Mouse (Mus musculus) fat pad, adult 2 months (tissue): ENCODE measurements around the gene Ice2.
A peak's percentile ranks its signal among the peaks of the same experiment; 100 is the strongest.

Experiments
- DNase-seq: peaks from one replicate; pipeline ENCODE4 v3.0.0-alpha.2; 2011; ENCODE audit warnings: low read depth, low spot score; ENCODE audit errors: extremely low read depth

Gene Ice2

DNA sequence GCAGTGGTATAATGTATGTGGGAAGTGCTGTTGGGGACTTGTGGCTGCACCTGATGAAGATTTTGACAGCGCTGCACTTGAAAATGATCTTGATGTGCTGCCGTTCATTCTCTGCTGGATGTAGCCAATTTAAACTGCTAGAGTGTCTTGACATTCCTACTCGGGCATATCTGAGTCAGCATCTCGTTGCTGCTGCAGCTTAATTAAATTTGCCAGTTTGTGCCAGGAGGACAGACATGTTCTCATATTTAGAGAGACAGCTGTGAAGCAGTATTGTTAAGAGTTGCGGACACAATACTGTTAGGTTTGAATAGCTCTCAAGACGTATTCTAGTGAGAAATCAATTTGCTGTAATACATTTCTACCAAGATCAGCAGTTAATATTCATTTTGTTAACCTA, 7.0 kb downstream of the Ice2 start:
- DNase-seq: no peak

DNA sequence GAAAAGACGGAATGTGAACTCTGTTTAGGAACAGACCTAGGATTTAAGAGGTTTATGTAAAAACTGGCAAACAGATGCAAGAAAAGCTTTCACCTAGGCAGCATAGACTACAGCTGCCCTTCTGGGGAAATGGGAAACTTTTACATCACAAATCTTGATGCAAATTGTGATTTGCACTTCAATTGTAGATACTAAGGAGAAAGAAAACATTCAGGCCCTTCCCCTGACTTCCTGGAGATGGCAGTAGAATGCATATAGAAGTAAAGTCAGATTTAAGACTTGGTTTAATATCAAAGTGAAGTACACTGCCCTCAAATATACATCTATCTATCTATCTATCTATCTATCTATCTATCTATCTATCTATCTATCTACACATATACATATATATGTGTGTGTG, 21.8 kb downstream of the Ice2 start:
- DNase-seq: no peak

DNA sequence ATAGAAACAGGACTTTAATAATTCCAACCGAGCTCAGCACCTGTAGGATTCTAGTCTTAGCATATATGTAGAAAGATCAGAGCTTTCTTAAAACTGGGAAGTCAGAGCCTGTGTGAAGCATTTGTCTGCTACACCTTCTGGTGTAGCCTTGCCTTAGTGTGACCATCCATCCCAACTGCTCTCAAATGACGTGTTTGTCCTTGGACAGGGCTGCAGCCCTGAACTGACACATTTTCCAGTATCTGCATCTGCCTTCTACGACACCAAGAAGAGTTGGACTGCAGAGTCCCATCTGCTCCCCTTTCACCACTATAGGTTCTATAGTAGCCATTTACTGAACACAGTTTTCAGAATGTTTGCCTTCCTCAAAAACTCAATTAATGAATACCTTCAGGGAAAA, 32.8 kb downstream of the Ice2 start:
- no peak for DNase-seq

DNA sequence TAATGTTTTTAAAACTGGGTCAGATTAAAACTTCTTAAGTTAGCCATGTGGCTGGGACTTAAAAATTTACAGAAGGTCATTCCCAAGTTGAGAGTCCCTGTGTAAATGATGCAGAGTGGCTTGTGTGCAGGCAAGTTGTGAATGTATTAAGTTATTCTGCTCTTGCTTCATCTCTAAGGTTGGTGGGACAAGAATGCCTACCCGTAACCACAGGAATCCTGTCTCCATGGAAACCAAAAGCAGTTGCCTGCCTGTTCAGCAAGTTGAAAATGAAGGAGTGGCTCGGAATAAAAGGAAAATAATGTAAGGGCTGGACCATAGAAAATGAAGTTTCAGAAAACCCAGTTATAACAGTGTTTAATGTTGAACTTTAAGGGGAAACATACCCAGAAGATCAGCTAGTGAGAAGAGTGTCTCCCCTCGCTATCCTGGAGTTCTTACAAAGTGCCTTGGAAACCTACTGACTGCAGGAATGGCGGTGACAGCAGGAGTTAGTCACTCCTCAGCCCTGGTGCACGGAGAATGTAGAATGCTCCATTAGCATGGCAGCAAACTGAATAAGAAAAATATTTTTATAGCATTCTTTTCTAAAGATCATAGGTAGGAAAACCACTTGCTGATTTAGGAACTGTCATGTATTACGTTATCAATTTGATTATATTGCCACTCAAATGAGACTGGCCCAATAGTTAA, 34.3 kb downstream of the Ice2 start:
- no peak for DNase-seq

DNA sequence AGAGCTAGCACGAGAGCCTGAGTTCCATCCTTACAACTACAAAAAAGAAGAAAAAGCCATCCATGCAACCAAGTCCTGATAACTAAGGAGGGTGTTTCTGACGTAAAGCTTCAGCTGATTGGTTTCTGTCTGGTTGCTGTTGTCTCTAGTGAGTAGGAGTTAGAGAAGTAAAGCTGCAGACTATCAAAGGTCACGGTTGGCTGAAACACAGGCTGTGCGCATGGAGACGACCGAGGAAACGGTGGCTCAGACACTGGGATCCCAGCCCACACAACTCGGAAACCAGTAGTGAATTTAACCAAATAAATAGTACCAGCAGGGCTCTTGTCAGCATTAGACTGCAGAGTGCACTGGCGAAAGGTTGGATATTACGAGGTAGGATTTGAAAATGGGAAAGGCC, 37.5 kb downstream of the Ice2 start:
- no peak for DNase-seq

DNA sequence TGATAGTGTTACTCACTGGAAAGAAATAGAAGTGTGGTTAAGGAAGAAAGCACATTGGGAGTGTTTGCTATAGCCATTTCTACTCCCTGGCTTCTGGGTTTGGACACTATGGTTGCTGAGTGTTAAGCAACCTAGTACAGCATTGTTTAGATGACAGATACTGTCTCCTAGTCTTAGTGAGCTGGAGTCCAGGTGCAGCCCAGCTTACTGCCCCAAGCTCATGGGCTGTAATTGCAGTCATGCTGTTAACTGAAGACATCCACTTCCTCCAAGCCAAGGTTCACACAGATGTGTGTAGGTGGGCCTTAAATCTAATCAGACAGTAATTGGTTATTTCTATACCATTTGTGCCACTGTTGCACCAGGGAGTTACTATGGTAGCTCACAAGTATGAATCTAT, 38.0 kb downstream of the Ice2 start:
- DNase-seq: no peak

DNA sequence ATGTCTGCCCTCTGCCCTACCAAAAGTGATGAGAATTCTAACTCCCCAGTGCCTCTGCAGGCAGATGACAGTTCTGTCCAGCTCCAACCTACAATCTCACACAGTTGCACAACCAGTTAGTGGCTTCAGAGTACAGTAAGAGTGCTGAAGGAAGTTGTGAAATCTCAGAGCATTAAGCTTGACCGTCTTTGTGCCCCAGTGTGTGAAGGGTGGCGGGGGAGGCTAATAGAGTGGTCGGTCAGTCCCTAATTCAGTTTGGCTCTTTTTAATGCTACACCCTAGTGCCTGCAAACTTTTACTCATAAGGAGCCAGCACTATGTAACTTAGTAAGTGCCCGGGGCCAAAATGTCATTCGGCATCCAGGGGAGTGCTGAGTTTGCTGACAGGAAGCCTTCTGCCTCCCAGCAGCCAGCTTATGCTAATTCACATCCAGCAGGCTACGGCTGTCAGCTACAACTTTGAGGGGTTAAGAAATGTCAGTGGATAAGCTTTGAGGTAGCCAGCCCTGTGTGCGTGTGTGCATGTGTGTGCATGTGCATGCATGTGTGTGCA, 42.2 kb downstream of the Ice2 start:
- DNase-seq: peak; percentile 92

DNA sequence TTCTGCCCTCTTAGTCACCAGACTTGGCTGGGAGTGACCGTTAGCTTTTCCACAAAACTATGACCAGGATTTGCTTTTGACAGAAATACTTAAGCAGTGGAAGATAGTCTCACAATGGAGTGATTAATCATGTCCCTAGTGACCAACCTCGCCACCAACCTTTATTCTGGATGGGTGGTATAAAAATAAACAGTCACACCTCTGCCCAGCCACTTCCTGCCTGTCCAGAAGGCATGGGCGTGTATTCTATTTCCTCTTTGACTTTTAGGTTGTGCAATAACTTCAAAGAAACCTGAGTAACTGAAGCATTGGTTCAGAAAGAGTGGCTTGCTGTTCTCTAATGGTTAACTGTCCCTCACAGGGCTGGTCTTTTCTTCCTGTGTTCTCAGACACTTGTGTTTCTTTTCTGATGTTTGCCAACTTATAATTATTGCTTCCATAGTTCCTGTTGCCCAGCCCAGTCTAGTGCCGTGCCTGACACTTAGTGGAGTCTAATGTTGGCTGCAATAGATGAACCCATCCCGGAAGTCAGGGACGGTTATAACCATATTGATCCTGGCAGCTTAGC, 44.8 kb downstream of the Ice2 start:
- no peak for DNase-seq

DNA sequence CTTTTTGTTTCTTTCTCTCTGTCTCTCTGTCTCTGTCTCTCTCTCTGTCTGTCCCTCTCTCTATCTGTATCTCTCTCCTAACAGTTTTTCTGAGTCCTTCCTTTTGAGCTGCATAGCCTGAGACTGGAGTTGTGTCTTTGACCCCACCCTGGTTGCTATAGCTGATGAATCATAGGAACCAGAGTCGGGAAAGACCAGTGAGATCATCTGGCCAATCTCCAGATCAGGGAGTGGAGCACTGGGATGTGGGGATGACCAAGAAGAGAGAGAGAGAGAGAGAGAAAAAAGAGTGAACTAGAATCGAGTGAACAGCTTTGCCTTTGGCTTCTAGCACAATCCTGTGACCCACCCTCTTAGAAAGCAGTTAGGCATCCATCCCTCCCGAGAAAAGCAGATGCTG, 45.5 kb downstream of the Ice2 start:
- no peak for DNase-seq

DNA sequence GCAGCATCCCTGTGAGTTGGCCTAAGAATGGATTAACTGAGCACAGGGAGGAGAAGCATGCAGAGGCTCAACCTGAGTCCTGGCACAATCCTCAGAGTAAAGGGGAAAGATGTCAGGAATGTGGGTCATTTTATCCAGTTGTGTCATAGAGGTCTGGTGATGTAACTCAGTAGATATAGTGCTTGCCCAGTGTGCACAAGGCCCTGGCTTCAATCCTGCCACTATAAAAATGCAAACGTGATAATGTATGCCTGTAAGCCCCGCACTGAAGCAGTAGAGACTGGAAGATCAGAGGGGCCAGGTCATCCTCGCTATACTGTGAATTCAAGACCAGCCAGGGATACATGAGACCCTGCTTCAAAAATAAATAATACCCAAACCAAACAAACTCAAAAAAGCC, 51.1 kb downstream of the Ice2 start:
- DNase-seq: no peak

DNA sequence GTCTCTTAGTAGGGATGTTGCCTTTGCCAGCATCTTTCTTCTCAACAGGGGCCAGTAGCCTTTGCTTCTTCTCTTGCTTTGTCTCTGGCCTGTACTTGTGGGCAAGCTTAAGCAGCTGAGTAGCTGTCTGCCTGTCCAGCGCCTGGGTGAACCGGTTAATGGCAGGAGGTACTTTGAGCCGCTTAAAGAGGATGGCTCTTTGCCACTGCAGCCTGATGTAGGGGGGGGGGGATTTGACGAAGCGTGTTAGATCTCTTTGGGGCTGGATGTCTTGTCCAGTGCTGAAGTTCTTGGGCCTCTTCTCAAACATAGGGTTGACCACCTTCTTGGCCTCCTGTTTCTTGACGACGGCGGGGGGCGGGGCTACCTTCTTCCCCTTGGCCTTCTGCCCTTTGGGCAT, 52.9 kb downstream of the Ice2 start:
- no peak for DNase-seq

DNA sequence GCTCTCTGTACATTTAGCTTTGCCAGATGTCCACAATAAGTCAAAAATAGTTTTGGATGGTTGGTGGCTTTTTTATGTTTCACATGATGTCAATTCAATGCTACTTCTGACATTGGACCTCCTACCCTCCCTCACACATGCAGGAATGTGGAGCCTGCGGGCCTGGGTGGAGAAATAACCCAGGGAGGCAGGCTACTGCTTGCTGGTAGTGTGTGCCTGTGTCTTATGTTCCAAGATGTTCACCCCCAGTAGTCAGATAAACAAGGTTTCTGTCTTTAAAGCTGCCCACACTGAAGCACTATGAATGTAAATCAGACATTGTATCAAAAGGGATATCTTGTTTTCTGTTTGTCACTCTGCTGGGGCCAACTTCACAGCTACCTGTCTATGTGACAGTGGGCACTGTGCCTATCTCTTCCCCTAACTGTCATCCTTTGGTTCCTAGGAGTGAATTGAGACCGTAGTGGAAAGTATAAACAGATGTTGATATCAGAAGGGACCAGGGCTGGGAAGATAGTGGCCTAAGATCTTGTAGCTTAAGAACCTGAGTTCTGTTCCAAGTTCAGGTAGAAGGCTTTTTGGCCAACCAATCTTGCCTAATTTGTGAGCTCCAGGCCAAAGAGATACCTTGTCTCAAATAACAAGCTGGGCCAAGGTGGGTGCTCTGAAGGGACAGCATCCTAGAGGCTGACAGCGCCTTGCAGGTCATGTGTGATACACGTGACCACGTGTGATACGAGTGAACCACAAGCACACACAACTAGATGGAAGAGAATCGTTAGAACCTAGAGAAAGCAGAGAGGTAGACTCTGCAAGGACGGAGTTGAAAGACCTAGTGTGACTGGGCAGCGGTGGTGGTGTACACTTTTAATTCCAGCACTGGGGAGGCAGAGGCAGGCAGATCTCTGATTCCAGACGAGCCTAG, 54.4 kb downstream of the Ice2 start:
- DNase-seq: no peak

DNA sequence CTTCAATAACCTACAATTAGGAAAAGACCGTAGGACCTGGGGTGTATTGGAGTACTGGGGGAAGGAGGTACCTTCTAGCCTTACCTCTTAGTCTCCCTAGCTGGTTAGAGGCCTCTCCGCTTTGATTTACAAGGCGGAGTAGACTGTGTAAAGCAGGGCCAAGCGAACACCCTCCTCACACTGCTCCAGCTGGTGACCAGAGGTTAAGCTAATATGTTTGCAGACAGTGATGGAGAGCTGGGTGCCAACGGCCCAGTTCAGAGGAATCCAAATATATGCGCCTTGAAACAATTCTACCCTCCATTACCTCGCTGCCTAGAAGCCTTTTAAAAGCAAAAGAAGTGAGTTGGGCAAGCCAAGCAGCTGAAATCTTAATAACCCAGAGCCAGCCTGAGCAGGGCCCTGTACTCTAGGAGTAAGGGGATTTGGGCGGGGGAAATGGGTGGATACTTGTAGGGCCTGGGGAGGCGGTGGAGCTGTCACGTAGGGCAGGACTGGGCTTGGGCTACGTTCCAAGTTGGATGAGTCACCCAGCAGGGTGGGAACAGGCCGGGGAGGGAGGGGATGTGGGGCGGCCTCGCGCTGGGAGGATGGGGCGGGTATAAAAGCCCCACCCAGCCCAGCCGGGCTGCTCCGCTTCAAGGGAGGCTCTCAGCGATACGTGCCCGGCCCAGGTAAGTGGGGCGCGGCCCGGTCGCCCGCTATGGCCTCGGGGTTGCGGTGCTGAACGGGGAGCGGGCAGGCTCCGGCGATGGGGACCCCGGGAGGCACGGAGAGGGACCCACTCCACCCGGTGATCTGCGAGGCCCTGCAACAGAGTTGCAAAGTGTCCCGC, 55.6 kb downstream of the Ice2 start, which contains the start of gene Anxa2:
Anxa2 (plus strand) TSS at position 555 of the 835 bp plus-strand sequence.
- DNase-seq: no peak

DNA sequence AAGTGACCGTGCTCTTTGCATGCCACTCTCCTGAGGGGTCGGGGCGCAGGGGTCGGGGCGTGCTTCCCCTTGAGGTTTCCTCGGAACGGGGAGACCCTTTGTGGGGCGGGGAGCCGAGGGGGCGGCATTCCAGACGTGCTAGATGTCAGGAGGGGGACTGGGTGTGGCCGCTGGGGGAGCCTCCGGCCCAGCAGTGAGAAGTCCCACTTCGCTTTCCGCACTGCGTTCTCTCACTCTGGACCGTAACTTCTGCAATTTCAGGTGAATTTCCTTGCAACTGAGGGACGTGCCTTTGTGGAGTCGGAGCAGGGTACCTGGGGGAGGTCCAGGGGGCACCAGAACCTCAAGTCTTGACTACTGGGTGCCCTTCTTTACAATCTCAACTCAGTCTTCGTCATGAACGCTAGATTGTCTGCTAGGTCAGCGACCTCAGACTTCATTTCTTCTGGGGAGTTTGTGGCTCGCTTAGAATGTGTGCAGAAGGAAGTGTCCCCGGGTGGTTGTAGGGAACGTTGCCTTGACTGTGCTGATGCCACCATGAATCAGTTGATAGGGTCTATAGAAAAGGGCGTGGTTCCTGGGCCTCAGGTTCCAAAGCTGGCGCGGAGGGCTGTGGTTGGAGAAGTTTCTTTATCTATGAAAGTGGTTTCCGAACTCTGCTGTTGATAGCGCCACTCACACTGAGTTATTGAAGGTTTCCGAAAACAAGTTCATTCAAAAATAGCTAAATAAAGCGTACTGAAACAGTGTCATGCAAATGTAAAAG, 56.4 kb downstream of the Ice2 start:
- no peak for DNase-seq

DNA sequence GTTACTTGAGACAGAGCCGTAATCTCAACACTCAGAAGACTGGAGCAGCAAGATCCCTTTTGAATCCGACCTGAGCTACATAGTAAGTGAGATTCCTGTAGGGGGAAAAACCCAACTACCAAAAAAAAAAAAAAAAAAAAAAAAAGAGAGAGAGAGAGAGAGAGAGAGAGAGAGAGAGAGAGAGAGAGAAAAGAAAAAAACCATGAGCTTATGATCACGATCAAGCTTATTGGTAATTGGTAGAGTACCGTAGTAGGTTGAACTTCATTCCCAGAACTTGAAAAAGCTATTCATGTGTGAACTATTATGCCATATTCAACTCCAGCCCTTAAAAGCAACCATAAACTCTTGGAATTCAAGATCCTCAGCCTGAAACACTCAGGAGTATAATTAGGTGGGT, 57.0 kb downstream of the Ice2 start:
- no peak for DNase-seq

DNA sequence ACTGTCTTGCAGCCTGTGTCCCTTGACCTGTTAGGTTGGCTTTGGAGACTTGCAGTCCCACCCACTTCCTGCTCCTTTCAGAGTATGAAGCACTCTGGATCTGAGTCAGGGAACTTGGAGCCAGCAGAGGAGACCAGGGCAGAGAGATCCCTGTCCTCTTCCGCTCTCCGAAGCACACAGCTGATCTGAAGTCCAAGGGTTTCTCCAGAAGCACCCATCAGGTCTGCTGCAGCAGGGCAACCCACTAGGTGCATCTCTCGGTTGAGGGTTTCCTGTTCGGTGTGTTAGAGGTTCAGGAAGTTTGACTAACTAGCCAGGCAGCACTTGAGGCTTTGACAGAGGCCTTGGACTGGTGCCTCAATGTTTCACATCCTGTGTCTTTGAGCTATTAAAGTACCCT, 57.7 kb downstream of the Ice2 start:
- DNase-seq: no peak

DNA sequence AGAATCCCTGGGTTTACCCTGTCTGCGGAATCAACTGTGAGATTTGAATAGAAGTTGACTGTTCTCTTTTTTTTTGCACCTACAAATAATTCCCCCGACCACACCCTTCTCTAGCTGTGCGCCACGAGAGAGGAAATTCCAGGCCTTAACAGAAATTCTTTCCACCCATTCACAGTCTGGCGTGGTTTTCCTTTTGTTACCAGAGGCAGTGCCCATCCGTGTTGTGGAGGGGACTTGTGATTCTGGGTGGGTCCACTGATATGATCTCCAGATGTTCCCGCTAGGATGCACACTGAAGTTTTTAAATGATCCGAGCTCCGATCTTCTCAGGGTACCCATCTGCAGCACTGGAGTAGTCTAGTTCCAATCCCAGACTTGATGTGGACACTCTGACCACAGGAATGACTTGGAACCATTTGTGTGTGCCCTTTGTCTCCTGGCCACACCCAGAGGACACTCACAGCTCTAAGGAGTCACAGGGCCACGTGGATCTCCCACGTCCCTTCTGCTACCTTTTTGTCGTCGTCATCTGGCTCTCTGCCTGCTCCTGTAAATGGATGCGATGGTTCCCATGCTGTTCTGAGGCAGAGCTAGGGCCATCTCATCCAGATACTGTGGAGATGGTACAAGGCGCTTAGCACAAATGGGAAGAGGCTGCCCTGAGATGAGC, 58.8 kb downstream of the Ice2 start:
- DNase-seq: no peak

DNA sequence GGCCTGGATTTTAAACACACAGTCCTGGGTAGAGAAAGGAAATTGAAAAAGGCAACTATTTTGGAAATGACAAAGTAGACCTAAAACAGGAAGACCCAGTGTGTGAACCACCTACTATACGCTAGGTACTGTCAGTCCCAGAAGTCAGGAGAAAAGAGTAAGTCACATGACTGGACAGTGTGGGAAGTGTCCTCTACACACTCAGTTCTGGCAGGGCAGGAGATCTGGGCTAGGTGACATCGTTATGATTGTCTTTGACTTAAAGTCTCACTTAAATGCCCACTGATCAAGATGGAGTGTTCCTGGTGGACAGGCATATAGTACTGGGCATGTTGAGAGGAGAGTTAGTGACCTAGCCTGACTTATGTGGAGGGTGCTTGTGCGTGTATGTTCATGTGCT, 59.4 kb downstream of the Ice2 start:
- DNase-seq: no peak

DNA sequence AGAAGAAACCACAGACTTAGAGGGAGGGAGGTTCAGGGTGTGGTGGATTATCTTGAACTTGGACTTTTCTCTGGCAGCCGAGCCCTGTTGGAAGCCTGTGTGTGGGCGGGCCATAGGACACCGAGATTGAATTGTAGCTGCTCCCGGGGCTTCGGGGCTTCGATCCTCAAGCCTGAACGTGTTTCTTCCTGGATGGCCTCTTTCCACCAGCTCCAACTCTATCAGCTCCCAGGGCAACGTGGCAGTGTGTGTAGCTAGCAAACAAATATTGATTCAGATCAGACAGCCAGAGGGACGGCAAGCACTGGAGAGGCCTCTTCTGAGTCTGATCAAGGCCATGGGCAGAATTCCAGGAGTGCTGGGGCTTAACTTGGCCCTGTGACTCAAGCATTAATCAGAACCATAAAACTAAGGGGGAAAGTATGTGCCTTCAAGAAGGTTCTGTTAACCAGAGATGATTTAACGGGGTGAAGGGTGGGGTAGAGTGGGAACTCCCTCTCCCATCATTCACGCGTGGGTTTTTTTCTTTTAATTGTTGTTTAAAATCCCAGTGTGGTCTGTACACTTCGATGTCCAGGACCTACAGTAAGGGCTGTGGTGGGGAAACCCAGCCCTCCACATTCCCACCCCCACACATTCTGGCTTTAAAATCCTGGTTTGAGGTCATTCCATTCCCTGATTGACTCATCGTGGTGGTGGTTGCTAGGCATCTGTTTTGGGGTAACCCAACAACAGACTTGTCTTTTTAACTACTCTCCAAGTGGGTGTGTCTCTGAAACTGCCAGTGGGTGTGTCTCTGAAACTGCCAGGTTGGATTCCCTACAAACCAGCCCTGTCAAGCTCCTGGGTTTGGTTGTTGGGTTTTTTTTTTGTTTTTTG, 60.3 kb downstream of the Ice2 start:
- DNase-seq: peak; percentile 99
